Mouse (Mus musculus) MEL (cell line): Measurements from ENCODE around the gene Fam102a. TPM values are rescaled to one million over a fixed set of nuclear protein-coding genes. Genes with fewer than 3 reads are reported as not detected.
A peak's percentile ranks its signal among the peaks of the same experiment; 100 is the strongest.

Source experiments
- DNase-seq: peaks from one replicate; pipeline ENCODE4 v3.0.0; 2011; ENCODE audit warnings: low read depth, low spot score
- H3K27ac ChIP-seq: 2 replicates; pipeline ENCODE4 v1.5.1; 2012; ENCODE audit warnings: low read depth, mild to moderate bottlenecking, control low read depth, low read length, moderate library complexity; ENCODE audit not compliant: control insufficient read depth
- H3K27me3 ChIP-seq, 2 experiments: fragments of 150-350 bp in 1 of 2; sonication (generic) in 1 of 2; 2 replicates each; pipeline ENCODE4 v1.6.1; 2012; ENCODE audit warnings: low read length in 2 of 2, mild to moderate bottlenecking in 2 of 2, improper control_type of control experiment in 1 of 2, moderate library complexity in 1 of 2; ENCODE audit not compliant: insufficient read depth in 2 of 2, control insufficient read depth in 1 of 2
- H3K36me3 ChIP-seq, 2 experiments: 2 replicates each; pipeline ENCODE4 v1.6.1; 2012 to 2014; ENCODE audit warnings: low read length in 2 of 2, improper control_type of control experiment in 1 of 2, inconsistent platforms in 1 of 2, mild to moderate bottlenecking in 1 of 2; ENCODE audit not compliant: insufficient read depth in 2 of 2, control insufficient read depth in 1 of 2
- H3K4me1 ChIP-seq, 2 experiments: fragments of 150-350 bp in 1 of 2; sonication (generic) in 1 of 2; 2 replicates each; pipeline ENCODE4 v1.6.1; 2012; ENCODE audit warnings: low read length in 2 of 2, improper control_type of control experiment in 1 of 2, mild to moderate bottlenecking in 1 of 2; ENCODE audit not compliant: insufficient read depth in 2 of 2, control insufficient read depth in 1 of 2
- H3K4me3 ChIP-seq, 2 experiments: fragments of 150-350 bp in 1 of 2; sonication (generic) in 1 of 2; 2 replicates each; pipeline ENCODE4 v1.5.1; 2012; ENCODE audit warnings: low read depth in 2 of 2, low read length in 2 of 2, mild to moderate bottlenecking in 2 of 2, moderate library complexity in 2 of 2, control low read depth in 1 of 2, improper control_type of control experiment in 1 of 2; ENCODE audit not compliant: control insufficient read depth in 1 of 2, insufficient read depth in 1 of 2
- H3K79me2 ChIP-seq: 2 replicates; pipeline ENCODE4 v1.6.1; 2012; ENCODE audit warnings: mild to moderate bottlenecking, low read length, moderate library complexity; ENCODE audit not compliant: control insufficient read depth, poor library complexity, insufficient read depth
- H3K9ac ChIP-seq: 2 replicates; pipeline ENCODE4 v1.6.1; 2012; ENCODE audit warnings: low read depth, mild to moderate bottlenecking, control low read depth, low read length, moderate library complexity; ENCODE audit not compliant: control insufficient read depth, poor library complexity, severe bottlenecking
- H3K9me3 ChIP-seq: fragments of 150-350 bp; sonication (generic); replicated peaks from 2 replicates; pipeline ENCODE4 v1.6.1; 2012; ENCODE audit warnings: mild to moderate bottlenecking, low read length, improper control_type of control experiment, moderate library complexity; ENCODE audit not compliant: insufficient read depth
- BHLHE40 ChIP-seq: IDR thresholded peaks from 2 replicates; pipeline ENCODE4 v1.6.1; 2012; ENCODE audit warnings: low read depth, mild to moderate bottlenecking, inconsistent platforms, low read length, improper control_type of control experiment, borderline replicate concordance
- CHD1 ChIP-seq: IDR thresholded peaks from 2 replicates; pipeline ENCODE4 v1.6.1; 2012; ENCODE audit warnings: low read depth, mild to moderate bottlenecking, inconsistent platforms, low read length, improper control_type of control experiment
- CHD2 ChIP-seq: IDR thresholded peaks from 2 replicates; pipeline ENCODE4 v1.6.1; 2011; ENCODE audit warnings: low read length, improper control_type of control experiment
- CTCF ChIP-seq, 3 experiments: IDR thresholded peaks in 2 of 3; conservative IDR thresholded peaks in 1 of 3; 2 replicates each; pipeline ENCODE4 v1.5.1; 2011 to 2012; ENCODE audit warnings: low read length in 3 of 3, low read depth in 2 of 3, mild to moderate bottlenecking in 2 of 3, improper control_type of control experiment in 1 of 3, inconsistent platforms in 1 of 3, mixed read lengths in 1 of 3, moderate library complexity in 1 of 3; ENCODE audit not compliant: control insufficient read depth in 1 of 3, insufficient read depth in 1 of 3, poor library complexity in 1 of 3, severe bottlenecking in 1 of 3
- E2F4 ChIP-seq: IDR thresholded peaks from 2 replicates; pipeline ENCODE4 v1.6.1; 2011; ENCODE audit warnings: low read depth, low read length, improper control_type of control experiment, borderline replicate concordance
- ELF1 ChIP-seq: IDR thresholded peaks from 2 replicates; pipeline ENCODE4 v1.6.1; 2014; ENCODE audit warnings: low read depth, mild to moderate bottlenecking, inconsistent platforms, low read length, improper control_type of control experiment, moderate library complexity
- EP300 ChIP-seq, 2 experiments: IDR thresholded peaks; 2 replicates each; pipeline ENCODE4 v1.6.1; 2011; ENCODE audit warnings: improper control_type of control experiment in 2 of 2, low read length in 2 of 2, low read depth in 1 of 2, mild to moderate bottlenecking in 1 of 2
- ETS1 ChIP-seq: IDR thresholded peaks from 2 replicates; pipeline ENCODE4 v1.6.1; 2012; ENCODE audit warnings: low read depth, mild to moderate bottlenecking, inconsistent platforms, low read length, improper control_type of control experiment, moderate library complexity
- GABPA ChIP-seq: IDR thresholded peaks from 2 replicates; pipeline ENCODE4 v1.6.1; 2012; ENCODE audit warnings: low read depth, mild to moderate bottlenecking, inconsistent platforms, low read length, improper control_type of control experiment, moderate library complexity
- GATA1 ChIP-seq: IDR thresholded peaks from 2 replicates; pipeline ENCODE4 v1.6.1; 2011; ENCODE audit warnings: low read depth, low read length, improper control_type of control experiment
- HCFC1 ChIP-seq: IDR thresholded peaks from 2 replicates; pipeline ENCODE4 v1.6.1; 2012; ENCODE audit warnings: low read depth, mild to moderate bottlenecking, inconsistent platforms, low read length, improper control_type of control experiment, moderate library complexity
- JUND ChIP-seq: IDR thresholded peaks from 2 replicates; pipeline ENCODE4 v1.6.1; 2011; ENCODE audit warnings: low read depth, mild to moderate bottlenecking, improper control_type of control experiment, low read length
- KAT2A ChIP-seq: conservative IDR thresholded peaks from 2 replicates; pipeline ENCODE4 v1.6.1; 2012; ENCODE audit warnings: low read depth, low read length, improper control_type of control experiment, inconsistent platforms
- MAX ChIP-seq: IDR thresholded peaks from 2 replicates; pipeline ENCODE4 v1.6.1; 2011; ENCODE audit warnings: low read length, improper control_type of control experiment
- MAZ ChIP-seq: IDR thresholded peaks from 2 replicates; pipeline ENCODE4 v1.6.1; 2012; ENCODE audit warnings: low read depth, mild to moderate bottlenecking, inconsistent platforms, low read length, improper control_type of control experiment
- MEF2A ChIP-seq: IDR thresholded peaks from 2 replicates; pipeline ENCODE4 v1.6.1; 2014; ENCODE audit warnings: low read depth, mild to moderate bottlenecking, inconsistent platforms, low read length, improper control_type of control experiment; ENCODE audit not compliant: poor library complexity, insufficient replicate concordance, severe bottlenecking; ENCODE audit errors: extremely low read depth
- MXI1 ChIP-seq: IDR thresholded peaks from 2 replicates; pipeline ENCODE4 v1.6.1; 2011; ENCODE audit warnings: mild to moderate bottlenecking, low read depth, low read length, improper control_type of control experiment
- MYB ChIP-seq: IDR thresholded peaks from 2 replicates; pipeline ENCODE4 v1.6.1; 2011; ENCODE audit warnings: mild to moderate bottlenecking, low read depth, low read length, improper control_type of control experiment
- MYC ChIP-seq: IDR thresholded peaks from 2 replicates; pipeline ENCODE4 v1.6.1; 2011; ENCODE audit warnings: low read depth, mild to moderate bottlenecking, low read length, improper control_type of control experiment, moderate library complexity
- NELFE ChIP-seq: IDR thresholded peaks from 2 replicates; pipeline ENCODE4 v1.6.1; 2011; ENCODE audit warnings: low read depth, low read length, improper control_type of control experiment
- NRF1 ChIP-seq: IDR thresholded peaks from 2 replicates; pipeline ENCODE4 v1.6.1; 2014; ENCODE audit warnings: low read depth, mild to moderate bottlenecking, inconsistent platforms, low read length, improper control_type of control experiment, moderate library complexity; ENCODE audit not compliant: poor library complexity, insufficient read depth, severe bottlenecking
- POLR2A ChIP-seq, 2 experiments: IDR thresholded peaks; 2 replicates each; pipeline ENCODE4 v1.6.1; 2011 to 2012; ENCODE audit warnings: low read length in 2 of 2, mild to moderate bottlenecking in 2 of 2, control low read depth in 1 of 2, improper control_type of control experiment in 1 of 2, low read depth in 1 of 2, moderate library complexity in 1 of 2; ENCODE audit not compliant: control insufficient read depth in 1 of 2, insufficient read depth in 1 of 2, poor library complexity in 1 of 2
- POLR2AphosphoS2 ChIP-seq: IDR thresholded peaks from 2 replicates; pipeline ENCODE4 v1.6.1; 2011; ENCODE audit warnings: low read length, improper control_type of control experiment
- POLR2AphosphoS5 ChIP-seq: IDR thresholded peaks from 2 replicates; pipeline ENCODE4 v1.6.1; 2012; ENCODE audit warnings: low read depth, borderline replicate concordance, mild to moderate bottlenecking, inconsistent platforms, low read length, moderate library complexity, mixed read lengths
- RCOR1 ChIP-seq: IDR thresholded peaks from 2 replicates; pipeline ENCODE4 v1.6.1; 2012; ENCODE audit warnings: low read depth, mild to moderate bottlenecking, inconsistent platforms, low read length, improper control_type of control experiment
- SIN3A ChIP-seq: IDR thresholded peaks from 2 replicates; pipeline ENCODE4 v1.6.1; 2012; ENCODE audit warnings: low read length, improper control_type of control experiment, inconsistent platforms
- SMC3 ChIP-seq: IDR thresholded peaks from 2 replicates; pipeline ENCODE4 v1.6.1; 2011; ENCODE audit warnings: low read depth, low read length, improper control_type of control experiment
- TAL1 ChIP-seq: IDR thresholded peaks from 2 replicates; pipeline ENCODE4 v1.6.1; 2012; ENCODE audit warnings: mild to moderate bottlenecking, inconsistent platforms, low read length, moderate library complexity, mixed read lengths
- TBP ChIP-seq: IDR thresholded peaks from 2 replicates; pipeline ENCODE4 v1.8.0; 2011; ENCODE audit warnings: low read depth, low read length, improper control_type of control experiment
- TCF12 ChIP-seq: IDR thresholded peaks from 2 replicates; pipeline ENCODE4 v1.6.1; 2014; ENCODE audit warnings: low read depth, mild to moderate bottlenecking, inconsistent platforms, low read length, improper control_type of control experiment, moderate library complexity
- UBTF ChIP-seq: IDR thresholded peaks from 2 replicates; pipeline ENCODE4 v1.6.1; 2012; ENCODE audit warnings: low read depth, mild to moderate bottlenecking, inconsistent platforms, low read length, improper control_type of control experiment, moderate library complexity, borderline replicate concordance; ENCODE audit not compliant: insufficient read depth
- USF1 ChIP-seq: IDR thresholded peaks from 2 replicates; pipeline ENCODE4 v1.6.1; 2014; ENCODE audit warnings: low read depth, mild to moderate bottlenecking, inconsistent platforms, low read length, improper control_type of control experiment, moderate library complexity
- USF2 ChIP-seq, 2 experiments: IDR thresholded peaks; 2 replicates each; pipeline ENCODE4 v1.6.1; 2011 to 2012; ENCODE audit warnings: improper control_type of control experiment in 2 of 2, low read length in 2 of 2, borderline replicate concordance in 1 of 2, inconsistent platforms in 1 of 2, low read depth in 1 of 2, mild to moderate bottlenecking in 1 of 2; ENCODE audit not compliant: insufficient read depth in 1 of 2
- ZKSCAN1 ChIP-seq: IDR thresholded peaks from 2 replicates; pipeline ENCODE4 v1.6.1; 2012; ENCODE audit warnings: low read depth, mild to moderate bottlenecking, inconsistent platforms, low read length, improper control_type of control experiment, moderate library complexity
- ZMIZ1 ChIP-seq: IDR thresholded peaks from 2 replicates; pipeline ENCODE4 v1.6.1; 2012; ENCODE audit warnings: low read depth, mild to moderate bottlenecking, inconsistent platforms, low read length, improper control_type of control experiment, moderate library complexity
- ZNF384 ChIP-seq: IDR thresholded peaks from 2 replicates; pipeline ENCODE4 v1.6.1; 2012; ENCODE audit warnings: low read depth, mild to moderate bottlenecking, inconsistent platforms, low read length, improper control_type of control experiment
- polyA plus RNA-seq, 2 experiments: library from polyadenylated mRNA; stranded (reverse) in 1 of 2; unstranded in 1 of 2; fragments of >175 nt in 1 of 2; fragments of >200 nt in 1 of 2; gene quantifications; 2 replicates each; pipeline versions ENCODE4 v1.2.1 to v1.2.4; 2012; ENCODE audit warnings: low replicate concordance in 2 of 2, low read depth in 1 of 2; ENCODE audit not compliant: insufficient read length in 2 of 2, insufficient read depth in 1 of 2, missing spikeins in 1 of 2
- total RNA-seq: library from RNA; depleted of rRNA; stranded (reverse); fragments of 300-350 nt; gene quantifications from 2 replicates; pipeline ENCODE4 v1.2.3, GENCODE M21; 2012

Gene Fam102a
- total and polyA plus RNA-seq, 3 experiments, result 1.8 to 2.4 TPM; not detected in 1

- TF ChIP-seq GABPA (no peak), TBP (peak; percentile 98), MYC (0 out of 2 replicates have a peak, but pooled peaks have one; percentile 40), CTCF (IDR thresholded peaks at IDR 0.05 in 2 of 3, conservative IDR thresholded peaks at IDR 0.05 in 1 of 3; ENCODE audit: control insufficient read depth in 1 of 3, insufficient read depth in 1 of 3, low read depth in 2 of 3, low read length in 3 of 3, poor library complexity in 1 of 3, severe bottlenecking in 1 of 3) (no peak), CHD2 (no peak), KAT2A (no peak), NELFE (no peak), HCFC1 (no peak), NRF1 (no peak), MEF2A (no peak), ELF1 (peak; percentile 37; the same call in 1 of the 2 replicates), MAX (no peak), SIN3A (no peak; the same call in 1 of the 2 replicates), SMC3 (no peak), POLR2AphosphoS2 (no peak), POLR2A (IDR thresholded peaks at IDR 0.05; ENCODE audit: control insufficient read depth in 1 of 2, insufficient read depth in 1 of 2, low read depth in 1 of 2, low read length in 2 of 2, poor library complexity in 1 of 2) (no peak), BHLHE40 (no peak), CHD1 (no peak), EP300 (IDR thresholded peaks at IDR 0.05; ENCODE audit: low read depth in 1 of 2, low read length in 2 of 2) (peak; percentile 66 to 74), UBTF (peak; percentile 98), RCOR1 (peak; percentile 71), JUND (no peak), ZNF384 (no peak), MYB (no peak), TCF12 (peak; percentile 40; the same call in 1 of the 2 replicates), GATA1 (peak; percentile 75), E2F4 (no peak), MAZ (0 out of 2 replicates have a peak, but pooled peaks have one; percentile 48), USF2 (IDR thresholded peaks at IDR 0.05; ENCODE audit: borderline replicate concordance in 1 of 2, insufficient read depth in 1 of 2, low read depth in 1 of 2, low read length in 2 of 2) (no peak), ZKSCAN1 (no peak), TAL1 (0 out of 2 replicates have a peak, but pooled peaks have one; percentile 4), ZMIZ1 (no peak), POLR2AphosphoS5 (no peak), MXI1 (no peak; the same call in 1 of the 2 replicates), ETS1 (0 out of 2 replicates have a peak, but pooled peaks have one; percentile 57), USF1 (no peak)
- TF ChIP-seq, all 39 proteins: peak for 11
- H3K9ac ChIP-seq, result peak overlapping the region; percentile 48
- H3K79me2 ChIP-seq, result no peaks in the 10 kb centered on the region; the same call in 1 of the 2 replicates
- H3K27me3 ChIP-seq, result no peaks in the 10 kb centered on the region
- H3K36me3 ChIP-seq, result peaks cover 0 to 19% of the 10 kb centered on the region in 2 experiments; a peak in 2 of 4 replicates
- peak overlapping the region; percentile 97 for H3K27ac ChIP-seq
- peak overlapping the region; percentile 25 to 41; a peak in 3 of 4 replicates for H3K4me3 ChIP-seq
- no peaks in the 10 kb centered on the region for H3K9me3 ChIP-seq
- H3K4me1 ChIP-seq, result peaks cover 17 to 33% of the 10 kb centered on the region in 2 experiments
- peak; percentile 88 for DNase-seq
These were observed 40.6 kb upstream of the Fam102a start for GRCm38 (mm10) chr2:32494522-32494921.
